Mouse (Mus musculus): Measurements from ENCODE around the gene Tatdn3. TPM values are rescaled to one million over a fixed set of nuclear protein-coding genes. Genes with fewer than 3 reads are reported as not detected.
A peak's percentile ranks its signal among the peaks of the same experiment; 100 is the strongest.

The Tatdn3 gene
- total and polyA plus RNA-seq, 3 experiments = 12.7 to 17.2 (median 12.9) TPM

- Histone ChIP-seq H3K4me1 (ENCODE audit: control insufficient read depth in 1 of 2, insufficient read depth in 2 of 2) (peaks cover 0 to 11% of the 10 kb centered on the region in 2 experiments; a peak in 2 of 4 replicates), H3K36me3 (replicated peaks in 1 of 2; ENCODE audit: control insufficient read depth in 1 of 2, insufficient read depth in 1 of 2, low read length in 1 of 2) (peaks cover 6 to 22% of the 10 kb centered on the region in 2 experiments), H3K9me3 (replicated peaks; ENCODE audit: low read length) (no peaks in the 10 kb centered on the region), H3K4me3 (replicated peaks in 1 of 3; ENCODE audit: low read depth in 2 of 3, low read length in 2 of 3, poor library complexity in 1 of 3) (no peak overlapping the region), H3K4me2 (ENCODE audit: insufficient read depth, low read depth, poor library complexity, severe bottlenecking) (no peak overlapping the region), H3K27ac (ENCODE audit: insufficient read depth, low read depth) (no peak overlapping the region), H3K79me2 (replicated peaks; ENCODE audit: control insufficient read depth, extremely low read depth, insufficient read depth, poor library complexity, severe bottlenecking) (no peaks in the 10 kb centered on the region), H3K27me3 (replicated peaks) (no peaks in the 10 kb centered on the region), H3K9ac (ENCODE audit: insufficient read depth, low read depth) (no peak overlapping the region)
- dilution Hi-C loops (cut with MboI; ENCODE audit: extremely low pct_ligation_motif_present, extremely low pct_unique_long_range_greater_than_20kb, low sequenced_read_pairs) (no loop called here), in situ Hi-C loops (cut with MboI; ENCODE audit: low pct_ligation_motif_present, low pct_unique_long_range_greater_than_20kb, low sequenced_read_pairs) (no loop called here)
- TF ChIP-seq PAX5 (IDR thresholded peaks at IDR 0.05; ENCODE audit: low read length) (no peak), POLR2AphosphoS2 (IDR thresholded peaks at IDR 0.05; ENCODE audit: low read depth, low read length) (no peak), IRF4 (IDR thresholded peaks at IDR 0.05; ENCODE audit: low read depth, low read length) (no peak), BHLHE40 (IDR thresholded peaks at IDR 0.05; ENCODE audit: low read depth, low read length) (no peak), ZC3H11A (IDR thresholded peaks at IDR 0.05; ENCODE audit: low read depth, low read length) (no peak), ZMIZ1 (IDR thresholded peaks at IDR 0.05; ENCODE audit: low read depth, low read length) (no peak), SMC3 (IDR thresholded peaks at IDR 0.05; ENCODE audit: low read depth, low read length) (no peak), UBTF (IDR thresholded peaks at IDR 0.05; ENCODE audit: low read depth, low read length) (no peak), RCOR1 (conservative IDR thresholded peaks at IDR 0.05; ENCODE audit: low read depth, low read length) (no peak), CHD1 (IDR thresholded peaks at IDR 0.05; ENCODE audit: low read depth, low read length) (no peak), CHD2 (IDR thresholded peaks at IDR 0.05; ENCODE audit: low read length) (no peak), TBP (conservative IDR thresholded peaks at IDR 0.05; ENCODE audit: low read depth, low read length) (no peak), MAFK (IDR thresholded peaks at IDR 0.05; ENCODE audit: insufficient replicate concordance, low read length) (no peak), RAD21 (IDR thresholded peaks at IDR 0.05; ENCODE audit: low read depth, low read length) (no peak), ETS1 (conservative IDR thresholded peaks at IDR 0.05; ENCODE audit: low read depth, low read length) (no peak), ZNF384 (IDR thresholded peaks at IDR 0.05; ENCODE audit: low read depth, low read length) (no peak), NELFE (IDR thresholded peaks at IDR 0.05; ENCODE audit: low read depth, low read length) (no peak)
- DNase-seq (ENCODE audit: extremely low read depth) = no peak
Measured at GRCm38 (mm10) chr1:191046231-191046824, 16.4 kb downstream of the Tatdn3 start.

- Histone ChIP-seq H3K4me2 (ENCODE audit: insufficient read depth, low read depth, poor library complexity, severe bottlenecking) (no peak overlapping the region), H3K27ac (ENCODE audit: insufficient read depth, low read depth) (no peak overlapping the region), H3K4me1 (ENCODE audit: control insufficient read depth in 1 of 2, insufficient read depth in 2 of 2) (peaks cover 0 to 11% of the 10 kb centered on the region in 2 experiments; a peak in 2 of 4 replicates), H3K79me2 (replicated peaks; ENCODE audit: control insufficient read depth, extremely low read depth, insufficient read depth, poor library complexity, severe bottlenecking) (no peaks in the 10 kb centered on the region), H3K27me3 (replicated peaks) (no peaks in the 10 kb centered on the region), H3K9me3 (replicated peaks; ENCODE audit: low read length) (no peaks in the 10 kb centered on the region), H3K4me3 (replicated peaks in 1 of 3; ENCODE audit: low read depth in 2 of 3, low read length in 2 of 3, poor library complexity in 1 of 3) (no peak overlapping the region), H3K36me3 (replicated peaks in 1 of 2; ENCODE audit: control insufficient read depth in 1 of 2, insufficient read depth in 1 of 2, low read length in 1 of 2) (peaks cover 0 to 19% of the 10 kb centered on the region in 2 experiments), H3K9ac (ENCODE audit: insufficient read depth, low read depth) (no peak overlapping the region)
- no peak for TF ChIP-seq HCFC1 (IDR thresholded peaks at IDR 0.05; ENCODE audit: low read depth, low read length)
- TF ChIP-seq JUND (conservative IDR thresholded peaks at IDR 0.05; ENCODE audit: low read depth, low read length) = no peak
- no peak for TF ChIP-seq PAX5 (IDR thresholded peaks at IDR 0.05; ENCODE audit: low read length)
- 0 out of 4 replicates have a peak, but pooled peaks of 1 of the 2 experiments have one; percentile 6 for TF ChIP-seq CTCF (conservative IDR thresholded peaks at IDR 0.05 in 1 of 2, IDR thresholded peaks at IDR 0.05 in 1 of 2; ENCODE audit: low read depth in 2 of 2, low read length in 2 of 2)
- TF ChIP-seq MAFK (IDR thresholded peaks at IDR 0.05; ENCODE audit: insufficient replicate concordance, low read length) = no peak
- in situ Hi-C loops (cut with MboI; ENCODE audit: low pct_ligation_motif_present, low pct_unique_long_range_greater_than_20kb, low sequenced_read_pairs) = no loop called here
- no peak for DNase-seq (ENCODE audit: extremely low read depth)
- dilution Hi-C loops (cut with MboI; ENCODE audit: extremely low pct_ligation_motif_present, extremely low pct_unique_long_range_greater_than_20kb, low sequenced_read_pairs) = no loop called here
Measured at GRCm38 (mm10) chr1:191045264-191045663, 17.5 kb downstream of the Tatdn3 start.
